Mouse (Mus musculus): ENCODE measurements around the gene Enho. TPM values are rescaled to one million over a fixed set of nuclear protein-coding genes. Genes with fewer than 3 reads are reported as not detected.
A peak's percentile ranks its signal among the peaks of the same experiment; 100 is the strongest.

Enho gene
- total and polyA plus RNA-seq, 2 experiments from 2014 or later = 146 to 217 TPM

GRCm38 (mm10) chr4:41633001-41633400 lies 7.1 kb downstream of the Enho start:
- TF ChIP-seq CTCF (IDR thresholded peaks at IDR 0.05) = no peak
- peaks cover 17% of the 10 kb centered on the region for H3K4me1 ChIP-seq (ENCODE audit: insufficient read depth, low read length)
- no peak for ATAC-seq (ENCODE audit: low FRiP score)

DNA sequence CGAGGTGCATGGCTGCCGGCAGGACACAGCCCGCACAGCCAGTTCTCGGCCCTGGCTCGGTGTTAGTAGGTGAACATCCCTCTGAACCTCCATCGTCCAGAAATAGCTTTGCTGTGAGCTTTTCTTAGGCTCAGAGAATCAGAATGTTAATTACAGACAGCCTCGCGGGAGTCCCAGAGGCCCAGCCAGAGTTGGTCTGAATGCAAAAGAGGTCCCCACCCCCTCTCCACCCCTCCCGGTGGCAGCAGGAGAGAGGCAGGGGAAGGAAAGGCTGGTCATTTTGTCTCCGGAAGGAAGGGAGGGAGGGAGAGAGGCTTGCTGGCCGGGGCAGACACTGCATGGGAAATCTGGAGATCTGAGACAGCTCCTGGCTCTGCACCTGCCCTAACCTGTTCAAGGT lies 8.7 kb downstream of the Enho start:
- H3K4me2 ChIP-seq (ENCODE audit: low read depth, low read length, poor library complexity, severe bottlenecking) = no peak overlapping the region

More at GRCm38 (mm10) chr4:41633001-41633400, 7.1 kb downstream of the Enho start:
- WGBS = 70% methylated on average over 9 of the region's 9 CpGs
- Histone ChIP-seq H3K27me3 (ENCODE audit: insufficient read depth, low read length) (no peaks in the 10 kb centered on the region), H3K27ac (ENCODE audit: low read depth, low read length) (no peak overlapping the region), H3K9me3 (ENCODE audit: low read length) (no peaks in the 10 kb centered on the region), H3K9ac (replicated peaks; ENCODE audit: low read length, poor library complexity, severe bottlenecking) (no peak overlapping the region), H3K4me3 (ENCODE audit: low read depth, low read length) (no peak overlapping the region), H3K4me2 (ENCODE audit: low read depth, low read length, poor library complexity, severe bottlenecking) (no peak overlapping the region), H3K36me3 (ENCODE audit: insufficient read depth, low read length) (peaks cover 4% of the 10 kb centered on the region; the same call in 1 of the 2 replicates)
- DNase-seq (ENCODE audit: low spot score) = no peak

DNA sequence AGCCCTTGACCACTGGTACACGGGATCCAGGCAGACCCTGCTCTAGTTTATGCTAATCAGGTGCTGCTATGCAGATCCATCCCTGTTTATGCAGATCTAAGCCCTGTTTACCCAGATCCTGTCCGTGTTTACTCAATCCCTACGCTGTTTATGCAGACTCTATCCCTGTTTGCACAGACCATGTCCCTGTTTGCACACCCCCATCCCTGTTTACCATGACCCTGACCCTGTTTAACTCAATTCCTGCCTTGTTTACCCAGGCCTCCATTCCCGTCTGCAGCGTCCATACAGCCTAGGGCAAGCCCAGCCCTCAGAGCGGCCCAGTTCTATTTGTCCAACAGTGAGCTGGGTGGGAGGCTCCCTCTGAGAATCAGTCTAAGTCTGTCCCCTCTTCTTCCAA lies 9.9 kb downstream of the Enho start:
- no peak for TF ChIP-seq CTCF (IDR thresholded peaks at IDR 0.05)

More for the DNA sequence above, 8.7 kb downstream of the Enho start:
- H3K4me3 ChIP-seq (ENCODE audit: low read depth, low read length) = no peak overlapping the region
- ATAC-seq (ENCODE audit: low FRiP score) (peak; percentile 59), DNase-seq (ENCODE audit: low spot score) (peak; percentile 64)
- H3K36me3 ChIP-seq (ENCODE audit: insufficient read depth, low read length) = no peaks in the 10 kb centered on the region
- H3K27me3 ChIP-seq (ENCODE audit: insufficient read depth, low read length) = no peaks in the 10 kb centered on the region
- H3K9ac ChIP-seq (replicated peaks; ENCODE audit: low read length, poor library complexity, severe bottlenecking) = no peak overlapping the region
- no peaks in the 10 kb centered on the region for H3K9me3 ChIP-seq (ENCODE audit: low read length)
- H3K4me1 ChIP-seq (ENCODE audit: insufficient read depth, low read length) = peaks cover 17% of the 10 kb centered on the region
- peak overlapping the region; percentile 51 for H3K27ac ChIP-seq (ENCODE audit: low read depth, low read length)
- 6% methylated on average over 11 of the region's 11 CpGs for WGBS
- TF ChIP-seq CTCF (IDR thresholded peaks at IDR 0.05) = no peak

DNA sequence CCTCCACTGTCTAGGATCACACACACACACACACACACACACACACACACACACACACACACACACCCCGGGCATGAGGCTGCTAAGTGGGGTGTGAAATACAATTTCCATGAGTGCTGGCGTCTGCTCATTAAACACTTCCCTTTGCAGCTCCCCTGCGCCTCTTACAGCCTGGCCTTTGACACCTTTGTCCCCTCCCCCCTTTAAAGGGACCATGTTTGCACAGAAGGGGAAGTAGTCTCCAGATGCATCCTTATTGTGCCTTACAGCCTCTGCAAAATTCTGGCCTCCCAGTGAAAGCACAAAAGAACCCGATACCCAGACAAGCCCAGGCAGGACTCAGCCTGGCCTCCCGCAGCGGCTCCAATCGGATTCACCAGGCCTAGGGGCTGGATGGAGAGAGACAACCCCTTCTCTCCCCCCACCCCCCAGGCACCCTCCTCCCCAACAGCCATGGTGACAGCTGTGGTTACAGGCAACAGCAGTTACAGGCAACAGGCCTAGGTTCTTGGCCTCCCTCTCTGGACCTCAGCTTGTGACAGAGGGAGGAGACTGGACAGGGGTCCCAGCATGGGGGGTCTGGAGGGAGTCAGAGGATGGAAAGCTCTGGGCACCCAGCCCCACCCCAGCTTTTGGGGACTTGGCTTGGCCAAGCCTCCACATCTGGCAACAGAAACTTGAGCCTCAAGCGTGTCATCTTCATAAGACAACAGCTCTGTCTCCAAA lies 11.8 kb downstream of the Enho start:
- no peaks in the 10 kb centered on the region for H3K9me3 ChIP-seq (ENCODE audit: low read length)
- DNase-seq (ENCODE audit: low spot score) = peak; percentile 55
- H3K4me3 ChIP-seq (ENCODE audit: low read depth, low read length) = no peak overlapping the region
- TF ChIP-seq CTCF (IDR thresholded peaks at IDR 0.05) = no peak
- H3K36me3 ChIP-seq (ENCODE audit: insufficient read depth, low read length) = no peaks in the 10 kb centered on the region
- WGBS = 14% methylated on average over 8 of the region's 8 CpGs
- no peaks in the 10 kb centered on the region for H3K27me3 ChIP-seq (ENCODE audit: insufficient read depth, low read length)
- H3K4me2 ChIP-seq (ENCODE audit: low read depth, low read length, poor library complexity, severe bottlenecking) = no peak overlapping the region
- peaks cover 17% of the 10 kb centered on the region; the same call in 1 of the 2 replicates for H3K4me1 ChIP-seq (ENCODE audit: insufficient read depth, low read length)
- no peak overlapping the region for H3K9ac ChIP-seq (replicated peaks; ENCODE audit: low read length, poor library complexity, severe bottlenecking)
- ATAC-seq (ENCODE audit: low FRiP score) = 0 out of 2 replicates have a peak, but pooled peaks have one; percentile 8
- H3K27ac ChIP-seq (ENCODE audit: low read depth, low read length) = no peak overlapping the region

More for the DNA sequence above, 9.9 kb downstream of the Enho start:
- Histone ChIP-seq H3K4me1 (ENCODE audit: insufficient read depth, low read length) (peaks cover 17% of the 10 kb centered on the region; the same call in 1 of the 2 replicates), H3K4me3 (ENCODE audit: low read depth, low read length) (no peak overlapping the region), H3K27ac (ENCODE audit: low read depth, low read length) (no peak overlapping the region), H3K36me3 (ENCODE audit: insufficient read depth, low read length) (no peaks in the 10 kb centered on the region), H3K27me3 (ENCODE audit: insufficient read depth, low read length) (no peaks in the 10 kb centered on the region), H3K9me3 (ENCODE audit: low read length) (no peaks in the 10 kb centered on the region), H3K9ac (replicated peaks; ENCODE audit: low read length, poor library complexity, severe bottlenecking) (no peak overlapping the region), H3K4me2 (ENCODE audit: low read depth, low read length, poor library complexity, severe bottlenecking) (no peak overlapping the region)
- no peak for DNase-seq (ENCODE audit: low spot score)
- ATAC-seq (ENCODE audit: low FRiP score) = no peak
- whole genome bisulfite sequencing = 40% methylated on average over 6 of the region's 6 CpGs

- H3K9ac ChIP-seq (replicated peaks; ENCODE audit: low read length, poor library complexity, severe bottlenecking) = no peak overlapping the region
- 87% methylated on average over 14 of the region's 14 CpGs for WGBS
- no peak overlapping the region for H3K4me3 ChIP-seq (ENCODE audit: low read depth, low read length)
- no peaks in the 10 kb centered on the region; the same call in 1 of the 2 replicates for H3K4me1 ChIP-seq (ENCODE audit: insufficient read depth, low read length)
- H3K36me3 ChIP-seq (ENCODE audit: insufficient read depth, low read length) = no peaks in the 10 kb centered on the region
- no peak for ATAC-seq (ENCODE audit: low FRiP score)
- no peak overlapping the region for H3K4me2 ChIP-seq (ENCODE audit: low read depth, low read length, poor library complexity, severe bottlenecking)
- H3K27me3 ChIP-seq (ENCODE audit: insufficient read depth, low read length) = no peaks in the 10 kb centered on the region
- TF ChIP-seq CTCF (IDR thresholded peaks at IDR 0.05) = no peak
- no peaks in the 10 kb centered on the region for H3K9me3 ChIP-seq (ENCODE audit: low read length)
- no peak for DNase-seq (ENCODE audit: low spot score)
- no peak overlapping the region for H3K27ac ChIP-seq (ENCODE audit: low read depth, low read length)
These were observed 18.1 kb downstream of the Enho start for GRCm38 (mm10) chr4:41622071-41622470.
